Mouse (Mus musculus) lung, adult 2 months (tissue): ENCODE measurements around the gene Taf1b. TPM values are rescaled to one million over a fixed set of nuclear protein-coding genes. Genes with fewer than 3 reads are reported as not detected.

Source experiments
- DNase-seq: peaks from one replicate; pipeline ENCODE4 v3.0.0; 2022
- H3K4me1 ChIP-seq: fragments of 200-500 bp; 2 replicates; pipeline ENCODE4 v1.6.1; 2011; ENCODE audit warnings: low read length; ENCODE audit not compliant: control insufficient read depth, insufficient read depth
- H3K4me3 ChIP-seq: fragments of 200-500 bp; replicated peaks from 2 replicates; pipeline ENCODE3; 2011; ENCODE audit warnings: low read depth, mild to moderate bottlenecking, control low read depth, low read length; ENCODE audit errors: extremely low read depth
- CTCF ChIP-seq: fragments of 200-500 bp; IDR thresholded peaks from 2 replicates; pipeline ENCODE4 v1.5.1; 2011; ENCODE audit warnings: mild to moderate bottlenecking, low read length, control low read depth; ENCODE audit not compliant: insufficient read depth
- POLR2A ChIP-seq: fragments of 200-500 bp; IDR thresholded peaks from 2 replicates; pipeline ENCODE4 v1.6.1; 2011; ENCODE audit warnings: low read depth, mild to moderate bottlenecking, control low read depth, low read length, borderline replicate concordance; ENCODE audit errors: extremely low read depth
- WGBS: fragments of 180-500 bp; shearing (Covaris S2); methylation state at CpG from one replicate; pipeline ENCODE4 v1.1.7; 2018; 5-methylcytosine and 5-hydroxymethylcytosine counted together
- polyA plus RNA-seq: library from polyadenylated mRNA; depleted of rRNA; stranded (reverse); fragments of >200 nt; gene quantifications from 2 replicates; pipeline ENCODE4 v1.2.3, GENCODE M21; 2012

Taf1b gene
- polyA plus RNA-seq, 1 experiment: 10.0 TPM

GRCm38 (mm10) chr12:24541426-24542154 lies 43.4 kb downstream of the Taf1b start:
- Histone ChIP-seq H3K4me3 (no peak overlapping the region), H3K4me1 (no peaks in the 10 kb centered on the region)
- no peak for DNase-seq
- TF ChIP-seq POLR2A: no peak
- no peak for TF ChIP-seq CTCF
- WGBS: 87% methylated on average over 16 of the region's 16 CpGs

GRCm38 (mm10) chr12:24547686-24548085 lies 49.5 kb downstream of the Taf1b start:
- DNase-seq: no peak
- WGBS: 67% methylated on average over 8 of the region's 8 CpGs
- no peak for TF ChIP-seq CTCF
- no peak for TF ChIP-seq POLR2A
- H3K4me3 ChIP-seq: no peak overlapping the region
- H3K4me1 ChIP-seq: no peaks in the 10 kb centered on the region

GRCm38 (mm10) chr12:24548885-24549284 lies 50.7 kb downstream of the Taf1b start:
- H3K4me3 ChIP-seq: no peak overlapping the region
- TF ChIP-seq POLR2A: no peak
- TF ChIP-seq CTCF: no peak
- DNase-seq: no peak
- H3K4me1 ChIP-seq: no peaks in the 10 kb centered on the region
- 97% methylated on average over 6 of the region's 6 CpGs for WGBS

- 60% methylated on average over 2 of the region's 2 CpGs for WGBS
- TF ChIP-seq POLR2A (no peak), CTCF (no peak)
- no peak overlapping the region for H3K4me3 ChIP-seq
- no peak for DNase-seq
- H3K4me1 ChIP-seq: no peaks in the 10 kb centered on the region
These were observed 54.4 kb downstream of the Taf1b start for GRCm38 (mm10) chr12:24552531-24552930.

GRCm38 (mm10) chr12:24555976-24556375 lies 57.8 kb downstream of the Taf1b start:
- Histone ChIP-seq H3K4me3 (no peak overlapping the region), H3K4me1 (no peaks in the 10 kb centered on the region)
- no peak for TF ChIP-seq CTCF
- no peak for TF ChIP-seq POLR2A
- WGBS: 76% methylated on average over 8 of the region's 8 CpGs
- DNase-seq: no peak

GRCm38 (mm10) chr12:24563395-24563960 lies 65.3 kb downstream of the Taf1b start:
- H3K4me1 ChIP-seq: no peaks in the 10 kb centered on the region
- WGBS: 83% methylated on average over 7 of the region's 7 CpGs
- no peak for DNase-seq
- TF ChIP-seq CTCF (no peak), POLR2A (no peak)
- H3K4me3 ChIP-seq: no peak overlapping the region

GRCm38 (mm10) chr12:24565311-24565710 lies 67.2 kb downstream of the Taf1b start:
- H3K4me1 ChIP-seq: no peaks in the 10 kb centered on the region
- H3K4me3 ChIP-seq: no peak overlapping the region
- TF ChIP-seq CTCF (no peak), POLR2A (no peak)
- 70% methylated on average over 6 of the region's 6 CpGs for WGBS
- no peak for DNase-seq

GRCm38 (mm10) chr12:24567606-24568005 lies 69.4 kb downstream of the Taf1b start:
- WGBS: 83% methylated on average over 3 of the region's 3 CpGs
- DNase-seq: no peak
- TF ChIP-seq POLR2A: no peak
- no peak for TF ChIP-seq CTCF
- H3K4me3 ChIP-seq: no peak overlapping the region
- peaks cover under 1% of the 10 kb centered on the region for H3K4me1 ChIP-seq

- WGBS: 2% methylated on average over 62 of the region's 64 CpGs
- DNase-seq: peak; percentile 93
- Histone ChIP-seq H3K4me3 (peak within 1 kb of the TSS; percentile 72), H3K4me1 (peaks cover 3% of the 10 kb centered on the region)
- TF ChIP-seq POLR2A (no peak), CTCF (no peak)
These were observed 73.6 kb downstream of the Taf1b start, which contains the start of gene Grhl1 for GRCm38 (mm10) chr12:24571523-24572392. Grhl1 (plus strand) TSS chr12:24572283.
